Mouse (Mus musculus): ENCODE data around the gene Iars2. TPM values are rescaled to one million over a fixed set of nuclear protein-coding genes. Genes with fewer than 3 reads are reported as not detected.

Iars2 gene
- total RNA-seq, 2 experiments from 2014 or later, result 72.1 to 72.3 TPM

- DNase-seq, result peak; percentile 86 to 87
- intact Hi-C loops (cut with DNase I), result no loop called here
Measured at GRCm38 (mm10) chr1:185284740-185285139, 44.5 kb downstream of the Iars2 start.

GRCm38 (mm10) chr1:185283247-185283646 is 45.9 kb downstream of the Iars2 start:
- intact Hi-C loops (cut with DNase I), result no loop called here
- no peak for DNase-seq

- intact Hi-C loops (cut with DNase I), result no loop called here
- DNase-seq, result no peak
Measured at GRCm38 (mm10) chr1:185282846-185283245, 46.4 kb downstream of the Iars2 start.

- intact Hi-C loops (cut with DNase I), result no loop called here
- no peak for DNase-seq
Measured at GRCm38 (mm10) chr1:185280616-185281015, 48.6 kb downstream of the Iars2 start.

- DNase-seq, result peak; percentile 21 to 22
- intact Hi-C loops (cut with DNase I), result no loop called here
Measured at GRCm38 (mm10) chr1:185279288-185279687, 49.9 kb downstream of the Iars2 start.

- intact Hi-C loops (cut with DNase I), result no loop called here
- DNase-seq, result peak in 1 of 2 experiments; percentile 23
Measured at GRCm38 (mm10) chr1:185277022-185277421, 52.2 kb downstream of the Iars2 start.

- intact Hi-C loops (cut with DNase I), result no loop called here
- DNase-seq, result no peak
Measured at GRCm38 (mm10) chr1:185275976-185276375, 53.2 kb downstream of the Iars2 start.

GRCm38 (mm10) chr1:185274819-185275545 is 54.2 kb downstream of the Iars2 start:
- intact Hi-C loops (cut with DNase I), result no loop called here
- no peak for DNase-seq

- intact Hi-C loops (cut with DNase I), result no loop called here
- no peak for DNase-seq
Measured at GRCm38 (mm10) chr1:185271373-185271772, 57.8 kb downstream of the Iars2 start.

GRCm38 (mm10) chr1:185270403-185271097 is 58.6 kb downstream of the Iars2 start:
- intact Hi-C loops (cut with DNase I), result no loop called here
- no peak for DNase-seq

GRCm38 (mm10) chr1:185268675-185269074 is 60.5 kb downstream of the Iars2 start:
- intact Hi-C loops (cut with DNase I), result no loop called here
- no peak for DNase-seq

- peak; percentile 38 to 54 for DNase-seq
- intact Hi-C loops (cut with DNase I), result no loop called here
Measured at GRCm38 (mm10) chr1:185262565-185262964, 66.6 kb downstream of the Iars2 start.

- DNase-seq, result no peak
- intact Hi-C loops (cut with DNase I), result no loop called here
Measured at GRCm38 (mm10) chr1:185256753-185257152, 72.4 kb downstream of the Iars2 start.

- DNase-seq, result no peak
- intact Hi-C loops (cut with DNase I), result no loop called here
Measured at GRCm38 (mm10) chr1:185255336-185255735, 73.9 kb downstream of the Iars2 start.

- intact Hi-C loops (cut with DNase I), result no loop called here
- DNase-seq, result peak in 1 of 2 experiments; percentile 23
Measured at GRCm38 (mm10) chr1:185253140-185253892, 75.9 kb downstream of the Iars2 start.

GRCm38 (mm10) chr1:185252351-185252750 is 76.8 kb downstream of the Iars2 start:
- intact Hi-C loops (cut with DNase I), result no loop called here
- no peak for DNase-seq

GRCm38 (mm10) chr1:185248728-185249127 is 80.5 kb downstream of the Iars2 start:
- intact Hi-C loops (cut with DNase I), result no loop called here

GRCm38 (mm10) chr1:185247429-185248085 is 81.6 kb downstream of the Iars2 start:
- intact Hi-C loops (cut with DNase I), result no loop called here
- DNase-seq, result no peak

More at GRCm38 (mm10) chr1:185248728-185249127, 80.5 kb downstream of the Iars2 start:
- no peak for DNase-seq

GRCm38 (mm10) chr1:185245456-185245855 is 83.7 kb downstream of the Iars2 start:
- intact Hi-C loops (cut with DNase I), result no loop called here
- DNase-seq, result no peak

- DNase-seq, result no peak
- intact Hi-C loops (cut with DNase I), result no loop called here
Measured at GRCm38 (mm10) chr1:185243013-185243412, 86.2 kb downstream of the Iars2 start.

- no peak for DNase-seq
- intact Hi-C loops (cut with DNase I), result no loop called here
Measured at GRCm38 (mm10) chr1:185236530-185236929, 92.7 kb downstream of the Iars2 start.

All from heart, postnatal 10 days (tissue).